Mouse (Mus musculus) hindbrain, embryonic 13.5 days (tissue): ENCODE measurements around the gene Tbcel. TPM values are rescaled to one million over a fixed set of nuclear protein-coding genes. Genes with fewer than 3 reads are reported as not detected.
A peak's percentile ranks its signal among the peaks of the same experiment; 100 is the strongest.

Experiments used
- ATAC-seq: fragments of 200-750 bp; cut with Nextera tagmentation; 2 replicates; pipeline ENCODE4 v1.8.0; 2017; ENCODE audit warnings: moderate TSS enrichment; ENCODE audit not compliant: low FRiP score
- H3K27ac ChIP-seq: fragments of 300-500 bp; sonication (generic); 2 replicates; pipeline ENCODE4 v1.5.1; 2015; ENCODE audit warnings: inconsistent platforms, mild to moderate bottlenecking, moderate library complexity
- H3K27me3 ChIP-seq: fragments of 300-500 bp; sonication (generic); 2 replicates; pipeline ENCODE4 v1.6.1; 2015; ENCODE audit warnings: mild to moderate bottlenecking, inconsistent platforms
- H3K36me3 ChIP-seq: fragments of 300-500 bp; sonication (generic); 2 replicates; pipeline ENCODE4 v1.6.1; 2015; ENCODE audit warnings: mild to moderate bottlenecking, inconsistent platforms
- H3K4me1 ChIP-seq: fragments of 300-500 bp; sonication (generic); replicated peaks from 2 replicates; pipeline ENCODE4 v1.6.1; 2015; ENCODE audit warnings: inconsistent platforms
- H3K4me2 ChIP-seq: fragments of 300-500 bp; sonication (generic); 2 replicates; pipeline ENCODE4 v1.6.1; 2015; ENCODE audit warnings: inconsistent platforms, mild to moderate bottlenecking, moderate library complexity
- H3K4me3 ChIP-seq: fragments of 300-500 bp; sonication (generic); 2 replicates; pipeline ENCODE4 v1.5.1; 2015; ENCODE audit warnings: mild to moderate bottlenecking, inconsistent platforms
- H3K9ac ChIP-seq: fragments of 300-500 bp; sonication (generic); 2 replicates; pipeline ENCODE4 v1.6.1; 2015; ENCODE audit warnings: mild to moderate bottlenecking, inconsistent platforms
- H3K9me3 ChIP-seq: fragments of 300-500 bp; sonication (generic); 2 replicates; pipeline ENCODE4 v1.6.1; 2016; ENCODE audit warnings: inconsistent platforms
- WGBS: fragments of 180-500 bp; shearing (Covaris S2); methylation state at CpG from one replicate; pipeline ENCODE4 v1.1.7; 2015; 5-methylcytosine and 5-hydroxymethylcytosine counted together
- polyA plus RNA-seq: library from polyadenylated mRNA; unstranded; fragments of >200 nt; fragmentation: Nextera tagmentation; extraction: Ambion mirVana; gene quantifications from 2 replicates; pipeline ENCODE4 v1.2.1, GENCODE M21; 2015

The Tbcel gene
- polyA plus RNA-seq, 1 experiment from 2014 or later: 5.6 TPM

DNA sequence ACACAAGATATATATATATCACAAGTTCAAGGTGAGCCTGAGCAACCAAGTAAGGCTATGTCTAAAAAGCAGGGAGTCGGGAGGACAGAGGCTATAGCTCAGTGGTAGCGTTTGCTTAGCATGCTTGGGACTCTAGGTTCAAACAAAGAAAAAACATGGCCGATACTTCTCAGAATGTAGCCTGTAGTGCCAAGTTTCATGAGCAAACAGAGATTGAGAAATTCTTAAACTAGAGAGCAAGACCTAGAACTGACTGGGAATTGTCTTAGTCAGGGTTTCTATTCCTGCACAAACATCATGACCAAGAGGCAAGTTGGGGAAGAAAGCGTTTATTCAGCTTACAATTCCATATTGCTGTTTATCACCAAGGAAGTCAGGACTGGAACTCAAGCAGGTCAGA, 31.4 kb downstream of the Tbcel start:
- Histone ChIP-seq H3K36me3 (no peaks in the 10 kb centered on the region), H3K27me3 (no peaks in the 10 kb centered on the region), H3K27ac (no peak overlapping the region), H3K4me2 (no peak overlapping the region), H3K4me1 (peaks cover 8% of the 10 kb centered on the region), H3K9me3 (no peaks in the 10 kb centered on the region), H3K9ac (no peak overlapping the region), H3K4me3 (no peak overlapping the region)
- ATAC-seq: no peak
- WGBS: 90% methylated on average over 4 of the region's 4 CpGs

DNA sequence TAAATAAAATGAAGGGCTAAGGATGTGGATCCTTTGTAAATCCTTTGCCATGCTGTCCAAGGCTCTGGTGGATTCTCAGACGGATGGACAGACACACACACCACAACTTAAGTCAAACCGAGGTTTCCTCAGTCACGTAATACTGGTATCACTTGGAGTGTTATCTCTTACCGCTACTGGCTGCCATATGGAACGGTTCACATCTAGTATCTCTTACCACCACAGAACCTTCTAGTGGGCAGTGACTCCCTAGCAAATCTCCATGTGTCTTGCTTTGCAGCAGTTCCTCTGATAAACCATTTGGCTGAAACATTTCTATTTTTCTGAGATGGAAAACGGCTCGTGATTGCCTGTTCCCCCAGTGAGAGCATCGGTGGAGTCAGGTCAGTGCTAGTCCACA, 33.4 kb downstream of the Tbcel start:
- Histone ChIP-seq H3K4me3 (no peak overlapping the region), H3K4me1 (peaks cover 25% of the 10 kb centered on the region), H3K4me2 (no peak overlapping the region), H3K27ac (no peak overlapping the region), H3K36me3 (0 out of 2 replicates have a peak, but pooled peaks cover 6% of the 10 kb centered on the region), H3K9me3 (no peaks in the 10 kb centered on the region), H3K9ac (no peak overlapping the region), H3K27me3 (no peaks in the 10 kb centered on the region)
- no peak for ATAC-seq
- 92% methylated on average over 8 of the region's 8 CpGs for WGBS

DNA sequence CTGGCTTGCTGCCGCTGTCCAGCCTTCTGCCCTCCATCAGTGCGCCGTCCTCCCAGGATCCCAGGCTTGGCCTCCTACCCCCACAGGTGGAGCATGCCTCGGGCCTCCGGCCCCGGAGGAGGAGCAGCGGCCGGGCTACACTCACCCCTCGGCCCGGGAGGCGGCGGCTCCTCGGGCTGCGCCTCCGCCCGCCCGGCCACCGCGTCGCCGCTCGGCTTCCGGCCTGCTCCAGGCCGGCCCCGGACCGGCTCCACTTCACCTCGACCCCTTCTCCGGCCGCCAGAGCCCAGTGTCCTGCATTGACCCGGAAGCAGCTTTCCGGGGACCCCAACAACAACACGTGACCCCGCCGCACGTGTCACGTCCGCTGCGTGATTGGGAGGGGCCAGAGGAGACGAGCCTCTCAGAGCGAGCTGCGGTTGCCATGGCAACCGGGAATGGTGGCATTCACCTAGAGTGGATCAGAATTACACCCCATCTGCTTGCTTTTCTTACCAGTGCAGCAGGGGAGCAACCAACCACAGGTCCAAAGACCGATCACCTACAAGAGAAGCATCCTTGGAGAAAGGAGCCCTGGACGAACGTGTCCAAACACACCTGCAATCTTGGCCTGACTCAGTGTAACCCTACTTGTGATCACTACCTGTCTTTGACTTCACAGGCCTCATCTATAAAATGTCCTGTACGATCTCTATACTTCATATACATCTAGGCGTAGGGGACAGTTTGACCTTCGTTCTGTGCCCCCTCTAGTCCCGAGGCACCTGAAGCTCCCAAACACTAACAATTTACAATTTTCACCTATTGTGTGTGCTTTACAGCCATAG, 35.5 kb downstream of the Tbcel start:
- peaks cover 37% of the 10 kb centered on the region for H3K4me1 ChIP-seq

DNA sequence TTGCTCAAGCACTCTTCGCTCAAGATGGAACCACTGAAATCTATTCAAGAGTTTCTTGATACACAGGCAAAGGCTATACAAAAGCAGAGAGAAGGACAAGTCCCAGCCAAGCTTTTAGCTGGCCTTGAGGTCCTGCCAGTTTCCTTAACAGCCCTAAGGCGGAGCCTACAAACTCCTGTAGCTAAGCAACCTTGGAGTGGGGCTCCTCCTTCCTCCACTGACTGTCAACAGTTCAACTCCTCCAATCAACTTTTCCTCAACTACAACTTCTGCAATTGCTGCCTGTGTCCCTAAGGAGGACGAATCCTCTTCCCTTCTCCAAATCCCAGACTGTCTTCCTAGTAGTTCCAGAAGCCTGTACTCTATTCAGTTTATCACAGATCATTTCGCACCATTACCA, 36.4 kb downstream of the Tbcel start:
- WGBS: 61% methylated on average over 4 of the region's 4 CpGs
- H3K27ac ChIP-seq: peak overlapping the region; percentile 78; the same call in 1 of the 2 replicates
- H3K4me2 ChIP-seq: peak overlapping the region; percentile 81

More for the DNA sequence above, 35.5 kb downstream of the Tbcel start:
- 6% methylated on average over 47 of the region's 49 CpGs for WGBS
- H3K4me2 ChIP-seq: peak overlapping the region; percentile 81
- no peaks in the 10 kb centered on the region for H3K9me3 ChIP-seq
- ATAC-seq: peak; percentile 96
- 0 out of 2 replicates have a peak, but pooled peaks cover 6% of the 10 kb centered on the region for H3K36me3 ChIP-seq
- no peaks in the 10 kb centered on the region for H3K27me3 ChIP-seq
- peak overlapping the region; percentile 83 for H3K27ac ChIP-seq
- peak overlapping the region; percentile 91 for H3K9ac ChIP-seq
- H3K4me3 ChIP-seq: peak overlapping the region; percentile 79

DNA sequence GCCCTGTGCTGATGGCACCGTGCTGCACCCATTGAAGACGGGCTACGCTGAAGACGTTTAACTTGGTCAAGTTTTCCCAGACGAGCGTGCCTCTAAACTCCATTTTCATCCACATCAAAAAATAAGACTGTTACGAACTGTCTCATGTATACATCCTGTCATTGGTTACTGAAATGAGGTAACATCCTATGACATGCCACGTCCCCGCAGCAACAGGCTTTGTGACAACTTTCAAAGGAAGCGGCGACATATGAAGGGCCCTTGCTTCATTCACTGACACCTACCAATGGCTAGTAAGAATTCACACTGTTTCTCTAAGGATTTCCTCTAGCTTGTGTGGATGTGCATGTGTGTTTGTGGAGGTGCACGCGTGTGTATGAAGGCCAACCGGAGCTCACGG, 38.3 kb downstream of the Tbcel start:
- 97% methylated on average over 15 of the region's 15 CpGs for WGBS
- Histone ChIP-seq H3K4me2 (no peak overlapping the region), H3K9me3 (no peaks in the 10 kb centered on the region), H3K4me3 (no peak overlapping the region), H3K36me3 (0 out of 2 replicates have a peak, but pooled peaks cover 8% of the 10 kb centered on the region), H3K9ac (no peak overlapping the region), H3K27ac (no peak overlapping the region), H3K27me3 (no peaks in the 10 kb centered on the region), H3K4me1 (peaks cover 37% of the 10 kb centered on the region)
- ATAC-seq: no peak

More for the DNA sequence above, 36.4 kb downstream of the Tbcel start:
- H3K27me3 ChIP-seq: no peaks in the 10 kb centered on the region
- peaks cover 37% of the 10 kb centered on the region for H3K4me1 ChIP-seq
- H3K9ac ChIP-seq: peak overlapping the region; percentile 91
- H3K36me3 ChIP-seq: 0 out of 2 replicates have a peak, but pooled peaks cover 8% of the 10 kb centered on the region
- H3K4me3 ChIP-seq: peak overlapping the region; percentile 79
- no peaks in the 10 kb centered on the region for H3K9me3 ChIP-seq
- ATAC-seq: no peak

DNA sequence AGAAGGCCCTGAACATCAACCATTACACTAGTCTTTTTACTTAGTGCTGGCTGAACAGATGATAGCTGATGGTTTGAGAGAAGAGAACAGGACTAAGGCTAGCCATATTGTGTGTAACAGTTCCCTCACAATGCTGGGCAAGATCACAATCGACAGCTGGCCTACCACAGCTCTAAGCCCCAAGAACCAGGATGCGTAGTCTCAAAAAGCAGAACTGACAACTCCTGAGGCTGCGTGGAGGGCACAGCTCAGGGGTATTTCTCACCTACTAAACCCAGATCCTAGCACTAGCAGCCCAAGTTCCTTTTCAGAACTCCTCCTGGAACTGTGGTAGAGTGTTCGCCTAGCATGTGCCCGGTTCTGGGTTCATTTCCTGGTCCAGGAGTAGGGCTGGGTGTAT, 39.2 kb downstream of the Tbcel start:
- WGBS: 95% methylated on average over 5 of the region's 5 CpGs
- ATAC-seq: no peak
- H3K36me3 ChIP-seq: 0 out of 2 replicates have a peak, but pooled peaks cover 8% of the 10 kb centered on the region

DNA sequence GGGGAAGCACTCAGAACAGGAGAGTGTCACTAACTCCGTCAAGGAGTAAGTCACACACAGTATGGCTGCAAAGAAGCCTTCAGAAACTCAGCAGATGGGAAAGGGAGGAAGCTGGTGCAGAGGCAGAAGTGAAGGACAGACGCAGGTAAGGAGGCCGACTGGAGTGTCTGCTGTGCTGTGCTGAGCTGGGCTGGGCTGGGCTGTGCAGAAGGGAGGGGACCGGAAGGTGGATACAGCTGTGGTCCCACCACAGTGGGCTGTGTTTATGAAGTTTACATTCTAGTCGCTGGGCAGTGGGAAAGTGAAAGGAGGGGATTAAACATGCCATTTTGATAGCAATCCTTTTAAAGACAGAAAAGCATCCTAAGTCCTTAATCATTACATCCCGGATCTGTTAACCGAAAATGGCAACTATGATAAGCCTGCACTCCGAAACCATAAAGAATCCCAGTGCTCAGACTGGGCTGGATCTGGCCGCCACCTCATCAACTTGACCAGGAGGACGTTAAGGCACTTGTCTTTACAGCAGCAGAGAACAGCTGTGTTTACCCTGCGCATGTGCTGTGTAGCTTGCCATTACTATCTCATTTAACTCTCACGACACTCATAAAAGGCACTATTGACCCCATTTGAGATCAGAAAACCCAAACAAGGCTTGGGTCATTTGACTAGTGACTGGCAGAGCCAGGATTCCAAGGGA, 40.3 kb downstream of the Tbcel start:
- H3K27me3 ChIP-seq: no peaks in the 10 kb centered on the region
- ATAC-seq: no peak
- no peak overlapping the region for H3K27ac ChIP-seq
- H3K9ac ChIP-seq: no peak overlapping the region
- WGBS: 87% methylated on average over 12 of the region's 12 CpGs
- H3K4me1 ChIP-seq: peaks cover 41% of the 10 kb centered on the region
- H3K9me3 ChIP-seq: no peaks in the 10 kb centered on the region
- no peak overlapping the region for H3K4me3 ChIP-seq
- H3K4me2 ChIP-seq: no peak overlapping the region
- H3K36me3 ChIP-seq: 0 out of 2 replicates have a peak, but pooled peaks cover 8% of the 10 kb centered on the region

More for the DNA sequence above, 39.2 kb downstream of the Tbcel start:
- Histone ChIP-seq H3K4me1 (peaks cover 41% of the 10 kb centered on the region), H3K27ac (no peak overlapping the region), H3K27me3 (no peaks in the 10 kb centered on the region), H3K4me3 (no peak overlapping the region), H3K9ac (no peak overlapping the region), H3K9me3 (no peaks in the 10 kb centered on the region), H3K4me2 (no peak overlapping the region)

DNA sequence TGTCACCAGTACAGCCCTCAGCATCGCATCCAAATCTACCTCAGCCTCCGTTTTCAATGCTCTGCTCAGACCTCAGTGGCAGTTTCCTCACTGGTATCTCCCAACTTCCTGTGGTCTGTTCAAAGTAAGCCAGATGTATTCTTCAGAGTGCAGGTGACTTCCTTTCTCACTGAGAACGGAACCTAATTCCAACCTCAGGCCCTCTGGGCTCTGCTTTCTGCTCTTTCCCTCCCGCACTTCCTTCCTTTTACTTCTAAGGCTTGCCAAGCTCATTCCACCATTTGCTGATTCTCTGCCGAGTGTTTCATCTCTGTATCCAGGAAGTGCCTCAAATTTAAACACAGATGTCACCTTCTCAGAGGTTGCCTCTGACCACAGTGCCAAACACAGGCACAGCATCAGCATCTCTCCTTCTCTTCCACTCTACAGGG, 41.9 kb downstream of the Tbcel start:
- Histone ChIP-seq H3K36me3 (0 out of 2 replicates have a peak, but pooled peaks cover 8% of the 10 kb centered on the region), H3K4me2 (no peak overlapping the region), H3K27ac (no peak overlapping the region), H3K27me3 (no peaks in the 10 kb centered on the region), H3K4me3 (no peak overlapping the region), H3K9ac (no peak overlapping the region), H3K9me3 (no peaks in the 10 kb centered on the region), H3K4me1 (peaks cover 38% of the 10 kb centered on the region)
- ATAC-seq: no peak
- 83% methylated on average over 5 of the region's 5 CpGs for WGBS

DNA sequence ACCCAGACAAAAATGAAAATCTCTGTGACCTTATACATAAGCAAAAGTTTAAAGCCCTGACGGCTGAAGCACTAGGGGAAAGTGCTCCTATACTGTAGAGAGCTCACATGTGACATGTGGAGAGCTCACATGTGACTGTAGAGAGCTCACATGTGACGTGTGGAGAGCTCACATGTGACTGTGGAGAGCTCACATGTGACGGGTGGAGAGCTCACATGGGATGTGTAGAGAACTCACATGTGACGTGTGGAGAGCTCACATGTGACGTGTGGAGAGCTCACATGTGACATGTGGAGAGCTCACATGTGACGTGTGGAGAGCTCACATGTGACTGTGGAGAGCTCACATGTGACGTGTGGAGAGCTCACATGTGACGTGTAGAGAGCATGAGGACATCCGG, 43.4 kb downstream of the Tbcel start:
- no peaks in the 10 kb centered on the region for H3K27me3 ChIP-seq
- no peak overlapping the region for H3K9ac ChIP-seq
- 0 out of 2 replicates have a peak, but pooled peaks cover 2% of the 10 kb centered on the region for H3K36me3 ChIP-seq
- WGBS: 94% methylated on average over 9 of the region's 9 CpGs
- no peak for ATAC-seq
- H3K9me3 ChIP-seq: no peaks in the 10 kb centered on the region
- peaks cover 27% of the 10 kb centered on the region for H3K4me1 ChIP-seq
- no peak overlapping the region for H3K4me3 ChIP-seq
- no peak overlapping the region for H3K27ac ChIP-seq
- H3K4me2 ChIP-seq: no peak overlapping the region

DNA sequence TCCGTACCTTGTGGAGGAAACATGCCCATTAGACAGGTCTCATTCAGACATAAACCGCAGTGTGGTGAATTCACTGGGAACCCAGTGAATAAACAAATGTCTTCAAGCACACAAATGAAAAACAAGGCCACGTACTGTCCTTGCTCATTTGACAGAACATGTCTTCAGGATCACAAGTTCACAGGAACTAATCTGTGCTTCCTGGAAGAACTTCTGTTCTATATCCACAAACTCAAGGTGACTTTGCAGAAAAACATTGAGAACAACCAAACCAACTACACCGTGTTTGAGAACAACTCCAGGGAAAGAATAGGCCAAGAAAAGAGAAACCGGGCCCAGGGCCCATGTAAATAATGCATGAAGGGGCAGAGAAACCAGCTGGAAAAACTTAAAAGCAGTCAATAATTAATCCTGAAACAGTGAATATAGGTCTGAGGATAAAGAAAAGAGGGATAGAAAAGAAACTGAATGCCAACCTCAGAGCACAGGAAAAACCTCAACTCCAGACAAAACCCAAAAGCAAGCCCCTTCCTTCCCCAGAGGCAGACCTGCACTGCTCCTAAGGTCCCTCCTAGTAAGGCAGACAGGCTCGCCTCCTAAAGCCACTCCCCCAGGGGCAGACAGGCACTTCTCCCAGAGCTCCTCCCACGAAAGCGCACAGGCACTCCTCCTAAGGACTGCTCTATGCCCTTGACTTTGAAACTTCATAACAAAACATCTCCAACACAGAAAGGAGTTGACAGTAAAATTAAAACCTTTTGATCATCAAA, 44.2 kb downstream of the Tbcel start:
- no peaks in the 10 kb centered on the region for H3K27me3 ChIP-seq
- no peak for ATAC-seq

DNA sequence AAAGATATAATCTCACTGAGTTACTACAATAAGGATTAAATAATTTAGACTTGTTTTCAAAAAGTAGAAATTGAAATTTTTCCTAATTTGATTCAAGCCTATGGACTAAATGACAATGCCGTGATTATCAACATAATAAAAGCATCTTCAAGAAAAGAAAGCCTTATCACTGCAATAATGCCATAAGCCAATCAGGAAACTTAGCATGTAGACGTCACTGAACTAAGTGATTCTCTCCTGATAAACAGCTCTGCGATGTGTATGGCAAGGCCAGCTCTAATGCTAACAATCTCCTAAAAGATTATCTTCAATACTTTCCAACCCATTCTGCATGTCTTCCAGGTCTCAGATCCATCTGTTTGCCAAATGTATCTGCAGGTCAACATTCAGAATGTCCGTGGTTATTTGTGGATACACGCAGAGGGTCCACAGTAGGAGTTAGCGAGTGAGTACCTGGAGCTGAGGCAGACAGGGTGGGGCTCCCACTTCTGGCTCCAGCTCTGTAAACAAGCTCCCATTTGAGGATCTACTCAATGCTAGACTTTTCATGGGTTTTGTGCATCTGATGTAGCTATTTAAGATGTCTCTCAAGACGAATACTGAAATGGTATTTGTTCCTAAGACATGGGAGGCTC, 44.9 kb downstream of the Tbcel start:
- H3K36me3 ChIP-seq: 0 out of 2 replicates have a peak, but pooled peaks cover 5% of the 10 kb centered on the region
- no peak overlapping the region for H3K4me3 ChIP-seq
- no peak overlapping the region for H3K9ac ChIP-seq
- peaks cover 26% of the 10 kb centered on the region for H3K4me1 ChIP-seq
- ATAC-seq: no peak
- WGBS: 94% methylated on average over 7 of the region's 7 CpGs
- H3K9me3 ChIP-seq: no peaks in the 10 kb centered on the region
- no peak overlapping the region for H3K27ac ChIP-seq
- H3K4me2 ChIP-seq: no peak overlapping the region
- H3K27me3 ChIP-seq: no peaks in the 10 kb centered on the region

More for the DNA sequence above, 44.2 kb downstream of the Tbcel start:
- 0 out of 2 replicates have a peak overlapping the region, but pooled peaks have one; percentile 9 for H3K27ac ChIP-seq
- H3K4me3 ChIP-seq: no peak overlapping the region
- 0 out of 2 replicates have a peak, but pooled peaks cover 2% of the 10 kb centered on the region for H3K36me3 ChIP-seq
- no peak overlapping the region for H3K4me2 ChIP-seq
- no peaks in the 10 kb centered on the region for H3K9me3 ChIP-seq
- 63% methylated on average over 8 of the region's 8 CpGs for WGBS
- no peak overlapping the region for H3K9ac ChIP-seq
- H3K4me1 ChIP-seq: peaks cover 31% of the 10 kb centered on the region
